Mouse (Mus musculus): ENCODE measurements at regions not wholly inside any gene's neighbourhood (a gene's known extent, or its start where the extent isn't known, plus 50 kb on each side); places are given as distances from the start of the nearest gene placed in this dataset.

GRCm38 (mm10) chr4:90797472-90797871 is 578.9 kb downstream of the Zfp352 start:
- ATAC-seq (ENCODE audit: low FRiP score, low TSS enrichment) (no peak), DNase-seq (peak; percentile 52)
- no peaks in the 10 kb centered on the region for H3K9me3 ChIP-seq (ENCODE audit: control insufficient read depth, low read length)
- no peaks in the 10 kb centered on the region for H3K27me3 ChIP-seq (ENCODE audit: control insufficient read depth, insufficient read depth, low read length)
- 61% methylated on average over 8 of the region's 8 CpGs for WGBS
- no peak overlapping the region for H3K4me2 ChIP-seq (ENCODE audit: low read length)
- H3K27ac ChIP-seq (replicated peaks; ENCODE audit: low read depth, low read length) = no peak overlapping the region
- H3K9ac ChIP-seq (replicated peaks; ENCODE audit: low read length) = no peak overlapping the region
- H3K4me1 ChIP-seq (ENCODE audit: control insufficient read depth, insufficient read depth, low read length) = no peaks in the 10 kb centered on the region
- H3K36me3 ChIP-seq (ENCODE audit: control insufficient read depth, insufficient read depth, low read length) = no peaks in the 10 kb centered on the region
- H3K4me3 ChIP-seq (replicated peaks; ENCODE audit: low read depth, low read length) = no peak overlapping the region
